Mouse (Mus musculus): ENCODE measurements around the gene Ftcd.

Gene Ftcd

GRCm38 (mm10) chr10:76575374-76575773, at the start of gene Ftcd:
Gene Ftcd (plus strand): TSS chr10:76575648.
- DNase-seq (ENCODE audit: low spot score) = no peak

- no peak for DNase-seq (ENCODE audit: low spot score)
These were observed 44.5 kb upstream of the Ftcd start for GRCm38 (mm10) chr10:76530922-76531321.

- DNase-seq (ENCODE audit: low spot score) = peak; percentile 93
These were observed 44.1 kb upstream of the Ftcd start, which contains the start of gene Lss for GRCm38 (mm10) chr10:76531375-76531774. Gene Lss (plus strand): TSS chr10:76531588.

GRCm38 (mm10) chr10:76531828-76532227, 43.6 kb upstream of the Ftcd start:
- DNase-seq (ENCODE audit: low spot score) = no peak

GRCm38 (mm10) chr10:76535526-76535925, 39.9 kb upstream of the Ftcd start:
- DNase-seq (ENCODE audit: low spot score) = no peak

- no peak for DNase-seq (ENCODE audit: low spot score)
These were observed 37.8 kb upstream of the Ftcd start for GRCm38 (mm10) chr10:76537619-76538018.

GRCm38 (mm10) chr10:76541336-76542085, 33.9 kb upstream of the Ftcd start:
- no peak for DNase-seq (ENCODE audit: low spot score)

GRCm38 (mm10) chr10:76542636-76543375, 32.6 kb upstream of the Ftcd start:
- DNase-seq (ENCODE audit: low spot score) = no peak

GRCm38 (mm10) chr10:76546566-76546965, 28.9 kb upstream of the Ftcd start:
- DNase-seq (ENCODE audit: low spot score) = no peak

GRCm38 (mm10) chr10:76548218-76548617, 27.2 kb upstream of the Ftcd start:
- no peak for DNase-seq (ENCODE audit: low spot score)

GRCm38 (mm10) chr10:76550458-76550857, 25.0 kb upstream of the Ftcd start:
- no peak for DNase-seq (ENCODE audit: low spot score)

GRCm38 (mm10) chr10:76551556-76551955, 23.9 kb upstream of the Ftcd start:
- no peak for DNase-seq (ENCODE audit: low spot score)

GRCm38 (mm10) chr10:76554061-76554460, 21.4 kb upstream of the Ftcd start:
- no peak for DNase-seq (ENCODE audit: low spot score)

- DNase-seq (ENCODE audit: low spot score) = no peak
These were observed 13.5 kb upstream of the Ftcd start, which contains the start of gene Spatc1l for GRCm38 (mm10) chr10:76561972-76562371. Gene Spatc1l (plus strand): TSS chr10:76562272.

- DNase-seq (ENCODE audit: low spot score) = no peak
These were observed 5.3 kb upstream of the Ftcd start for GRCm38 (mm10) chr10:76569996-76570685.

- DNase-seq (ENCODE audit: low spot score) = no peak
These were observed 4.4 kb upstream of the Ftcd start for GRCm38 (mm10) chr10:76571070-76571469.

GRCm38 (mm10) chr10:76572151-76572550, 3.3 kb upstream of the Ftcd start:
- DNase-seq (ENCODE audit: low spot score) = no peak

- no peak for DNase-seq (ENCODE audit: low spot score)
These were observed 1.5 kb downstream of the Ftcd start for GRCm38 (mm10) chr10:76576920-76577319.

GRCm38 (mm10) chr10:76584138-76584537, 8.7 kb downstream of the Ftcd start:
- DNase-seq (ENCODE audit: low spot score) = no peak

GRCm38 (mm10) chr10:76586190-76586589, 10.7 kb downstream of the Ftcd start:
- no peak for DNase-seq (ENCODE audit: low spot score)

- DNase-seq (ENCODE audit: low spot score) = no peak
These were observed 14.7 kb downstream of the Ftcd start for GRCm38 (mm10) chr10:76590197-76590596.

- no peak for DNase-seq (ENCODE audit: low spot score)
These were observed 20.9 kb downstream of the Ftcd start for GRCm38 (mm10) chr10:76596338-76596737.

- DNase-seq (ENCODE audit: low spot score) = no peak
These were observed 27.2 kb downstream of the Ftcd start for GRCm38 (mm10) chr10:76602690-76603089.
